Mouse (Mus musculus): ENCODE results near the gene Wtip.

GRCm38 (mm10) chr7:34165999-34166398, 32.9 kb upstream of the Wtip start:
- TF ChIP-seq CTCF (IDR thresholded peaks at IDR 0.05; ENCODE audit: insufficient read depth, low read depth, low read length) (no peak), POLR2A (IDR thresholded peaks at IDR 0.05; ENCODE audit: insufficient read depth, low read depth, low read length) (no peak)

Measured in olfactory bulb, adult 2 months (tissue).